Mouse (Mus musculus) fibroblast of lung, adult 2 months (primary cell): ENCODE data around the gene Eps8.

Experiments used
- DNase-seq: peaks from one replicate; pipeline ENCODE4 v3.0.0-alpha.2; 2011; ENCODE audit warnings: low read depth

The Eps8 gene

GRCm38 (mm10) chr6:137613903-137614302 lies 40.8 kb downstream of the Eps8 start:
- no peak for DNase-seq

- DNase-seq: no peak
These were observed 42.6 kb downstream of the Eps8 start for GRCm38 (mm10) chr6:137612071-137612547.

- DNase-seq: no peak
These were observed 46.3 kb downstream of the Eps8 start for GRCm38 (mm10) chr6:137608160-137608930.

GRCm38 (mm10) chr6:137606541-137606940 lies 48.1 kb downstream of the Eps8 start:
- no peak for DNase-seq

GRCm38 (mm10) chr6:137604417-137605248 lies 50.0 kb downstream of the Eps8 start:
- no peak for DNase-seq

GRCm38 (mm10) chr6:137598306-137598705 lies 56.4 kb downstream of the Eps8 start:
- no peak for DNase-seq

- no peak for DNase-seq
These were observed 57.1 kb downstream of the Eps8 start for GRCm38 (mm10) chr6:137597442-137598058.

GRCm38 (mm10) chr6:137592582-137592981 lies 62.1 kb downstream of the Eps8 start:
- no peak for DNase-seq

GRCm38 (mm10) chr6:137589245-137589618 lies 65.4 kb downstream of the Eps8 start:
- DNase-seq: no peak

- no peak for DNase-seq
These were observed 66.0 kb downstream of the Eps8 start for GRCm38 (mm10) chr6:137588481-137589244.

- no peak for DNase-seq
These were observed 66.8 kb downstream of the Eps8 start for GRCm38 (mm10) chr6:137587866-137588265.

- no peak for DNase-seq
These were observed 69.4 kb downstream of the Eps8 start for GRCm38 (mm10) chr6:137585229-137585628.

- DNase-seq: no peak
These were observed 71.6 kb downstream of the Eps8 start for GRCm38 (mm10) chr6:137583056-137583455.

GRCm38 (mm10) chr6:137582207-137582889 lies 72.3 kb downstream of the Eps8 start:
- DNase-seq: no peak

- peak; percentile 49 for DNase-seq
These were observed 73.2 kb downstream of the Eps8 start for GRCm38 (mm10) chr6:137581331-137582010.

- DNase-seq: no peak
These were observed 74.2 kb downstream of the Eps8 start for GRCm38 (mm10) chr6:137580503-137580902.

- DNase-seq: no peak
These were observed 77.9 kb downstream of the Eps8 start for GRCm38 (mm10) chr6:137576670-137577371.

- DNase-seq: no peak
These were observed 78.6 kb downstream of the Eps8 start for GRCm38 (mm10) chr6:137576091-137576490.

- DNase-seq: no peak
These were observed 80.8 kb downstream of the Eps8 start for GRCm38 (mm10) chr6:137573897-137574296.

- no peak for DNase-seq
These were observed 84.0 kb downstream of the Eps8 start for GRCm38 (mm10) chr6:137570718-137571131.
